Mouse (Mus musculus) gastrocnemius, adult 2 months (tissue): Measurements from ENCODE around the gene Tubb5. TPM values are rescaled to one million over a fixed set of nuclear protein-coding genes. Genes with fewer than 3 reads are reported as not detected.
A peak's percentile ranks its signal among the peaks of the same experiment; 100 is the strongest.

Source experiments
- DNase-seq: peaks from one replicate; pipeline ENCODE4 v3.0.0; 2022
- H3K27ac ChIP-seq: fragments of 200-600 bp; 2 replicates; pipeline ENCODE4 v1.8.1; 2022; ENCODE audit warnings: mild to moderate bottlenecking
- H3K4me3 ChIP-seq: fragments of 200-600 bp; 2 replicates; pipeline ENCODE4 v1.8.1; 2022; ENCODE audit warnings: mild to moderate bottlenecking, moderate library complexity
- CTCF ChIP-seq: fragments of 200-600 bp; IDR thresholded peaks from 2 replicates; pipeline ENCODE4 v1.8.1; 2022; ENCODE audit warnings: antibody characterized with exemption, mild to moderate bottlenecking, moderate library complexity
- intact Hi-C: fragments of 180-260 bp; cut with DNase I; formaldehyde crosslinking; loops from one replicate; pipeline ENCODE4 v1.15.1; 2025
- total RNA-seq, 2 experiments: library from RNA; stranded (reverse); gene quantifications; 2 replicates each; pipeline ENCODE4 v1.2.3; 2021

The Tubb5 gene
- total RNA-seq, 2 experiments from 2014 or later = 29.7 to 40.0 TPM

DNA sequence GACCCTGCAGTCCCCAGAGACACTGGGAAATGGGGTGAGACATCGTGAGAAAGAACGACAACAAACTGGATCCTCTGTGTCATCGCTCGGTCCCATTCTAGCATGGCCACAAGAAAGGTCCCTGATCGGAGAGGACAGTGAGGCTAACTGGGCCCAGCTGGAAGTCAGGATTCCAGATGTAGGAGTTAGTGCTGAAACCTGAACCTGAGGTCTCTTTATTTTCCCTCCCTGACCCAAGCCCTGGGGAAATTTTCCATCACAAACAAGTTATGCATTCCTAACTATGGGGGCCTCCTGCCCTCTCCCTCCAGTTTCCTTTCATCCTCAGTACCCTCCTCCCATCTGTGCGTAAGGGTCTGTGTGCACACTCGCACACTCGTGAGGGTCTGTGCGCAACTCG, 20.9 kb downstream of the Tubb5 start:
- intact Hi-C loops = no loop called here
- H3K27ac ChIP-seq = no peak overlapping the region
- DNase-seq = no peak
- TF ChIP-seq CTCF = no peak
- H3K4me3 ChIP-seq = no peak overlapping the region

DNA sequence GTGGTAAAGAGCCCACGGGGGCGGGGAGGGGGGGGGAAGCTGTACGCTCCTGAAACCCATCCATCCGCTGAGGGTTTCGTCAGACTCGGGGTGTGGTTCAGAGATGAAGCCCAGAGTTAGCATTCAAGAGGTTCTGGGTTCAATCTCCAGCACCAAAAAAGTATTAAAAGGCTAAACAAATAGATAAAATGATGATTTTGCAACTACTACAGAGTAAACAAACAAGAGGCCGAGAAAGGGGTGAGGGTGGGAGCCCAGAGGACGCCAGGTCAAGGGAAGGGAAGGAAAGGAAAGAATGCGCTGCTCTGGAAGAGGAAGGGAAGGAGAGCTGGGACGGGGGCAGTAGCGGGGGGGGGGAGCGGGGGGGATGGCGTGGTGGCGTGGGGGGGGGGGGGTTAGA, 21.4 kb downstream of the Tubb5 start:
- no peak for TF ChIP-seq CTCF
- DNase-seq = no peak
- H3K4me3 ChIP-seq = no peak overlapping the region
- intact Hi-C loops = no loop called here
- H3K27ac ChIP-seq = no peak overlapping the region

DNA sequence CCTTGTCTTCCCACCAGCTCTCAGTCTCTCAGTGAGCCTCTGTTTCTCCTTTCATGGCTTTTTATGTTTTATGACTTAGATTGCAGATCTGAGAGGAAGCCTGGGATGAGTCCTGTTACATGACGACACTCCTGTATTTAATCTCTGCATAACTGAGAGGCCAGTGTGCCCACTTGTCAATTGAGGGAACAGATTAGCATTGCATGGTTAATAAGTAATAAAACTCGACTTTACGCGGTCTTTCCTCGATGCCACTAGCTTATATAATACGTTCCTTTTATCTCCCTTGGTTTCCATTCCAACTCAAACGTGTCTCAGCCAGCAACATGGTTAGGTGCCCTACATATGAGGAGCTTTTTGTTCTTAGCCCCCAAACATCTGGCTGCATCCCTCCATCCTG, 22.3 kb downstream of the Tubb5 start:
- H3K27ac ChIP-seq = peak overlapping the region; percentile 16; the same call in 1 of the 2 replicates
- DNase-seq = no peak
- intact Hi-C loops = no loop called here

DNA sequence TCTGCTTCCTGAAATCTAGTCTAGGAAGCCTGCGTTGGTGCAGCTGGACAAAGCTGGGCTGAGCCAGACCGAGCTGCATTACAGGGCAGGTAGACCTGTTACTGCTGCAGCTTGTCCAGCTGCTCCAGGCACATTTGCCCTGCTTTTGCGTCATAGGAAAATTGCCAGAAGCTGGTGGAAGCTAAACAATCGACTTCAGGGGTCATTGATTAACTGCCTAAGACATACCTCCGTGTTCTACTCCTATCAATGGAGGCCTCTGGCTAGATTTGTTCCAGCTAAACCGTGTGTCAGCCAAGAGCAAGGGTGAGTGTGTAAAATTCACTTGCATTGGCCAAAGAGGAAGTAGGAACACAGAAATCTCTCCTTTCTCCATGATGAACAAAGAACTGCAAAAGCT, 23.4 kb downstream of the Tubb5 start:
- no peak for TF ChIP-seq CTCF

More for the DNA sequence above, 22.3 kb downstream of the Tubb5 start:
- no peak for TF ChIP-seq CTCF
- no peak overlapping the region for H3K4me3 ChIP-seq

DNA sequence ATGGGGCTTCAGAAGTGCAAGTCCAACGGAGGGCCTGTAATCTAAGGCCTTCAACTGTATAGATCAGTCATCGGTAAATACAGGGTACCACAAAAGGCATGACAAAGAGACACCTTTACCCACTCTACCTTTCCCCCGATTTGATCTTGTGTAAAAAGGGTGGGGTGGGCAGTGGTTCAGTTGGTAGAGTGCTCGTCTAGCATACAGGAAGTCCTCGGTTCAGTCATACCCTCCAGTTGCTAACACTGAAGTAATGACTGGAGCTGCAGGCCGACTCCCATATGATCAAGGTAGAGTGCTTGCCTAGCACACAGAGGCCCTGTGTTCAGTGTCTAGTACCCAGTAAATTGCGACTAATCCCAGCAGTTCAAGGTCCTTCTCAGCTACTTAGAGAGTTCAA, 24.5 kb downstream of the Tubb5 start:
- no peak for DNase-seq
- Histone ChIP-seq H3K27ac (peak overlapping the region; percentile 84), H3K4me3 (peak overlapping the region; percentile 24; the same call in 1 of the 2 replicates)
- no peak for TF ChIP-seq CTCF
- intact Hi-C loops = loop anchor here (5.0 kb wide), 1 partner anchor 36 kb away; no protein-coding TSS in a partner anchor

More for the DNA sequence above, 23.4 kb downstream of the Tubb5 start:
- intact Hi-C loops = loop anchor here (5.0 kb wide), 1 partner anchor 37 kb away; no protein-coding TSS in a partner anchor
- no peak overlapping the region for H3K4me3 ChIP-seq
- DNase-seq = no peak
- H3K27ac ChIP-seq = peak overlapping the region; percentile 84

DNA sequence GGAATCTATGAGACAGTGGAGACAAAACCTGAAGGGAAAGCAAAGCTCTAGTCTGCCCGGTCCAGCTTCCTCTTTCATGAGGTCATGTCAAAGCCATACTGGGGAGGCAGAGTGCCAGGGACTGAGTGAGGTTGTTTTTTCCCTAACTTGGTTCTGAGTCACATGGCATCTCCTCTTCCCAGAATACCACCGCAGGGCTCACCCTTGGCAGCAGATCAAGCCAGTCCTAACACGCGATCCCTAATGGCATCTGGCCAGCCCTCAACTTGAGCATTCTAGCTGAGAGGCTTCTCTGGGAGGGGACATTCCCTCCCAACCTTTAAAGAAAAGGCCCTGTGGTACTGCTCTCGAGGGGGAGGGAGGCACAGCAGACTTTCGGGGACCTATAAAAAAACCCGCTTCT, 24.9 kb downstream of the Tubb5 start:
- Histone ChIP-seq H3K4me3 (peak overlapping the region; percentile 34), H3K27ac (peak overlapping the region; percentile 84)
- no peak for TF ChIP-seq CTCF
- peak; percentile 94 for DNase-seq
- intact Hi-C loops = loop anchor here (5.0 kb wide), 1 partner anchor 36 kb away; no protein-coding TSS in a partner anchor

DNA sequence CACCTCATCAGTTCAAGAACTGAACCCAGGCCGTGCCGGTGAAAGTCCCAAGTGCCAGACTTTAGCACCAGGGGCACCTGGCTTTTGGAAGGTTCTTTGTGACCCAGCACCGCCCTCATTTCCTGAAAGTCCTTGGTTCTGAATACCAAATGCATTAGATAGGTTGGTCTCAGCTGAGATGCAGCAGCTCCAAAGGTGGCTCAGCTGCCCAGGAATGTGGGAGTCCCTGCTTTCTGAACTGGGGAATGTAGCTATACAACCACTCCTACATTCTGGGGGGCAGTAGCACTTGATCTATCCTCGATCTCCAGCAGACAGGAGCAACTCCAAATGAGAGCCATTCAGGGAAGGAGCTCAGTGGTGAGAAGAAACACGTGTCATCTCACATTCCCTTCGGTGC, 25.4 kb downstream of the Tubb5 start:
- intact Hi-C loops = loop anchor here (5.0 kb wide), 1 partner anchor 35 kb away; no protein-coding TSS in a partner anchor
- DNase-seq = no peak
- Histone ChIP-seq H3K4me3 (peak overlapping the region; percentile 34), H3K27ac (peak overlapping the region; percentile 84)
- no peak for TF ChIP-seq CTCF

DNA sequence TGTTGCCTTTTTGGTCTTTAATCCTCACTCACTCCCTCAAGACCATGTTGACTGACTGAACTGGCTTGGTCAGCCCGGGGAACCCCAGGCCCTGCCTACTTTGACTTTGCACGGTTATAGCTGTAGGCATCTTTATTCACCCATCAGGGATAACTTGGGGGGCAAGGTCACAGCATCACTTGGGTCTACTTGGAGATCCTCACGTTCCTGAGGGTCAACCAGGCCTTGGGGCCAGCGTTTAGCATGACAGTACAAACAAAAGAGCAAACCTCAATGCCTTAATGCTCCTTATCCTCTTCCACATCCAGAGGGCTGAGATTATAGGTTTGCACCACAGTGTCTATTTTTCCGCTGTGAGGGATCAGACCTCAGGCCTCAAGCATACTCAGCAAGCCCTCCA, 25.8 kb downstream of the Tubb5 start:
- TF ChIP-seq CTCF = no peak
- DNase-seq = no peak
- Histone ChIP-seq H3K27ac (peak overlapping the region; percentile 84), H3K4me3 (no peak overlapping the region)
- intact Hi-C loops = loop anchor here (5.0 kb wide), 1 partner anchor 35 kb away; no protein-coding TSS in a partner anchor

DNA sequence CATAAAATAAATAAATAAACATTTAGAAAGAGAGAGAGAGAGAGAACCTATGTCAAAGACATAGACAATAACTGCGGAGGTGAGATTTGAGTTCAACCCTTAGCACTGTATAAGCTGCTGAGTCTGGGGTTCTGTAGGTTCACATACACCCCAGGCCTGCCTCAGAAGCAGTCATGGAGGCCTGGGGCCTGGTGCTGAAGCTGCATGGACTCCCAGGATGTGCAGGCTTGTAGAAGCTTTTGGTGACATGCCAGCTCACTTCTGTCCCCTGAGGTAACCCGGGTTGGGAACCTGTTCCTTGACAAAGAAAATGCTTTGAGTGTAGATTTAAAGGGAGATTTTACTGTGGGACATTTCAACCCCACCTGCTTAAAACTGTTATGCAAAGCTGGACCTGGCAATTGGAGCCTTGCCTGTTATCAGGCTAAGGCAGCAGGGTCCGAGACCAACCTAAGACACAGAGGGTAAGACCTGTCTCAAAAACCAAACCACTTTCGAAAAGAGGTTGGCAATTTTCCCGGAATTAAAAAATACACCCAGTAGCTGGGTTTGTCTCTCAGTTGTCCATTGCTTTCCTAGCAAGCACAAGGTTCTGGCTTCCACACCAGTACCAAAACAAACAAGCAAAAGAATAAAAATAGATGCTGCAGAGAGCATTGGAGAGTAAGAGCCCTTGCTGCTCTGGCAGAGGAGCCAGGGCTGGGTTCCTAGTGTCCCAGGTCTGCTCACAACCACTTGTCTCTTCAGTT, 27.0 kb downstream of the Tubb5 start:
- intact Hi-C loops = loop anchor here (5.0 kb wide), 1 partner anchor 34 kb away; no protein-coding TSS in a partner anchor
- no peak for TF ChIP-seq CTCF
- no peak for DNase-seq
- peak overlapping the region; percentile 84 for H3K27ac ChIP-seq
- H3K4me3 ChIP-seq = no peak overlapping the region

DNA sequence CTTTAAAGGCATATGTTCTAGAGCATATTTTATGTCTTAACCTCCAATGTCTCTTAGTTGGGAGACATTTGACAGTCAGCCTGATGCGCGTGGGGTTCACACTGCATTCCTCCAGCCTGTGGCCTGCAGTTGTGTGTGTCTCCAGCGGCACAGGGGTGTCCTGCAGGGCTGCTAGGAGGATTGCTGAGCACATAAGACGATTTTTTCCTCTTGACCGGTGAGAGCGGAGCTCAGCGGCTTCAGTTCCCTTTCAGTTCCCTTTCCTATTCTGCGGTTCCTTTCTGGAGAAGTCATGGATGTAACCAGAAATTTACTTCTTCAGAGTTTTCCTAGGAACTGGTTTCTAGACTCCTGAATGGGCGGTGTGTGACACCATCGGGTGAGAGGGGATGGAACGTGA, 28.7 kb downstream of the Tubb5 start:
- intact Hi-C loops = no loop called here
- Histone ChIP-seq H3K27ac (peak overlapping the region; percentile 84), H3K4me3 (no peak overlapping the region)
- no peak for DNase-seq
- TF ChIP-seq CTCF = no peak

DNA sequence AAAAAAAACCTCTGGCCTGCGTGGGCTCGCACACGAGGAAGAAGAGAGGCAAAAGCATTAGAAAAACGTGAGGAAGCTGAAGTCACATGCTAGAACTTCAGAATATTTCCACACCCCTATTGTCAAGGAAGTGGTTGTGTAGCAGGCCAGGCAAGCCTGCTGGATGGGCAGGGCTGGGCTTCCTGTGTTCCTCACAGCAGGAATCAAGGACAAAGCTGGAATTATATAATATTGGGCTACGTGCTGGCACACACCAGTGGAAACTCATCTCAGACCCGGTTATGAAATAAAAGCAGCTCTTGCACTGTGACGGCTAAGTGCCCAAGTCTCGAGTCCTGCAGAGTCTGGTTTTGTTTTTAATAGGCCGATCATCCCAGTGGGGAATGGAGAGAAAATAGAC, 30.0 kb downstream of the Tubb5 start:
- DNase-seq = peak; percentile 69
- TF ChIP-seq CTCF = no peak
- intact Hi-C loops = no loop called here
- Histone ChIP-seq H3K4me3 (peak overlapping the region; percentile 36), H3K27ac (peak overlapping the region; percentile 84)

DNA sequence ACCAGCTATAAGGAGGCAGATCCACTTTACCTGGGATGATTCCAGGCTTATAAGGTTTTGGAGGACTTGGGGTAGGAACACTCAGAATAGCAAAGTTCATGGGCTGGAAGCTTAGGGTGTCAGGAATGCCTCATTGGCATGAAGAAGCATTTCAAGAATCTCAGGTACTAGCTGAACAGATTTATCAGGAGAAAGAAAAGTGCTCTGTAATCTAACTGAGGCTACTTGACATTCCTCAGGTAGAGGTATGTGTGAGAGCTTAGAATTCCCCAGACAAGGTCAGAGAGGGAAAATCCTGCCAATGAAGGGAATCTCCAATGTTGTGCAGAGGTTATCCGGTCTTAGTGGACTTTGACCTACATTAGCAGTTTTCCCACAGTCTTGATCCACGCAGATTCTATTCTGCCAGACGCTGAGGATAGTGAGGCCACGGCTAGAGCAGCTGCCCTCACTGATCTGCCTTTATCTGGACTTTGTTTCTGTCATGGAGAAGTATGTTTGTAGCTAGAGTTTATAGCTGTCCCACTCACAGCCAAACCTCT, 34.2 kb downstream of the Tubb5 start:
- TF ChIP-seq CTCF = no peak
- DNase-seq = no peak
- H3K27ac ChIP-seq = no peak overlapping the region
- intact Hi-C loops = no loop called here
- no peak overlapping the region for H3K4me3 ChIP-seq

DNA sequence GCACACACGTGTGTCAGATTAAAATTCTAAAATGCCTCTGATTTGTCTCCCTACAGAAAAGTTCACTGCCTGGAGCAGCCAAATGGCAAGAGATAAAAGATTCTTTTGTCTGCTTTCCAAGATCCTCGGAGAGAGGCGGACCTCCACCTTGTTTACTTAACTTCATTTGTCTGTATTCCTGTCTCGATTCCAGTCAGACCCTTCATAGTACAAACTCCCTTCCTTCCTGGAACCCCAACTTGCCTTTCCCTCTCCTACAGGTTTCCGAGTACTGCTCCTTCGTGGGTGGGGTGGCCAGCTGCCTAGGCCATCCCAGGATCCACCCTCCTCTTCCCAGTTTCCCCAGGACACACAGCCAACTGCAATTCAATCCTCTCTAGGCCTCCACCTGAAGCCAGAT, 35.1 kb downstream of the Tubb5 start:
- peak overlapping the region; percentile 17 for H3K27ac ChIP-seq
- peak; percentile 43 for DNase-seq
- no peak overlapping the region for H3K4me3 ChIP-seq
- TF ChIP-seq CTCF = no peak
- intact Hi-C loops = no loop called here
